Mouse (Mus musculus): ENCODE measurements at regions not wholly inside any gene's neighbourhood (a gene's known extent, or its start where the extent isn't known, plus 50 kb on each side); places are given as distances from the start of the nearest gene placed in this dataset.

GRCm38 (mm10) chr7:83369191-83369590, 215.5 kb upstream of the Tmc3 start:
- 83% methylated on average over 3 of the region's 3 CpGs for WGBS
- H3K4me1 ChIP-seq (ENCODE audit: insufficient read depth) = no peaks in the 10 kb centered on the region
- no peaks in the 10 kb centered on the region for H3K36me3 ChIP-seq (ENCODE audit: insufficient read depth)
- no peak overlapping the region for H3K9ac ChIP-seq
- H3K27me3 ChIP-seq (ENCODE audit: insufficient read depth, low read length) = no peaks in the 10 kb centered on the region
- H3K4me2 ChIP-seq (ENCODE audit: low read depth) = no peak overlapping the region
- H3K9me3 ChIP-seq (ENCODE audit: low read length) = no peaks in the 10 kb centered on the region
- no peak overlapping the region for H3K27ac ChIP-seq (ENCODE audit: low read depth, low read length)
- DNase-seq = no peak
- H3K4me3 ChIP-seq (ENCODE audit: low read depth, low read length) = no peak overlapping the region
- ATAC-seq = no peak
- TF ChIP-seq CTCF (IDR thresholded peaks at IDR 0.05; ENCODE audit: low read depth) = no peak

DNA sequence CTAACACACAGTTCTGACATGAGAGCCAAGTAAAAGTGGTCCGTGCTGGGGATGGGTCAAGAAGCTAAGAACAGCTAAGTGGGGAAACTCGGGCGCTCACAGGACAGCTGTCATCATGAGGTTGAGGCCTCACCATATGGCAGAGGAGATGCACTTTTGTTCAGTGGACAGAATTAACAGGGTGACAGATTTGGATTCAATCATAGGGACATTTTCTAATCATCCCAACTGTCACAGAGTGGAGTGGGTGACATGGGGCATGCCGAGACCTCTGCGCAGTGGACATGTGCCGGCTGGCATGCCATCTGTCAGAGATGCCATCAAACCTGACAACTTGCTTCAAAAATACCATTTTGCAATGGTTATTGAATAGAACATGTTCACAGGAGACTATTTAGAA, 215.1 kb upstream of the Tmc3 start:
- WGBS = 74% methylated on average over 6 of the region's 6 CpGs
- H3K4me1 ChIP-seq (ENCODE audit: insufficient read depth) = no peaks in the 10 kb centered on the region
- ATAC-seq (no peak), DNase-seq (no peak)
- no peak for TF ChIP-seq CTCF (IDR thresholded peaks at IDR 0.05; ENCODE audit: low read depth)
- no peaks in the 10 kb centered on the region for H3K36me3 ChIP-seq (ENCODE audit: insufficient read depth)
- H3K27ac ChIP-seq (ENCODE audit: low read depth, low read length) = no peak overlapping the region
- H3K9me3 ChIP-seq (ENCODE audit: low read length) = no peaks in the 10 kb centered on the region
- no peak overlapping the region for H3K4me2 ChIP-seq (ENCODE audit: low read depth)
- no peak overlapping the region for H3K9ac ChIP-seq
- H3K4me3 ChIP-seq (ENCODE audit: low read depth, low read length) = no peak overlapping the region
- no peaks in the 10 kb centered on the region for H3K27me3 ChIP-seq (ENCODE audit: insufficient read depth, low read length)

DNA sequence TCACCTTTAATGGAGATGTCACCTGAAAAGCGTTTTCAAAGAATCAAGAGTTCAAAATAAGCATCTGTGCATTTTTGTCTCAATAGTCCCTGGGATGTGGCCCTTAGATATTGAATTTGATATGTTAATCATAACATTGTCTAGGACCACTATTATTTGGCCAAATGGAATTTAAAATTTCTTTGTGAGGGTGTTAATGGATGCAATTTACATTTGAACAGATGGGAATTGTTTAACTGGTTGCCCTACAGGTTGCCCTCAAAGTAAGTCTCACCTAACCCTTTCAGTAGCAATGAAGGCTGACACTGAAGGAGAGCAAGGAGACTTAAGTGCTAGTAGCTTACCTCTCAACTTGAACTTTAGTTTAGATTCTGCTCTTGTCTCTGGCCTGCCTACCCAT, 207.9 kb upstream of the Tmc3 start:
- Histone ChIP-seq H3K27ac (ENCODE audit: low read depth, low read length) (no peak overlapping the region), H3K9me3 (ENCODE audit: low read length) (no peaks in the 10 kb centered on the region), H3K4me3 (ENCODE audit: low read depth, low read length) (no peak overlapping the region), H3K4me2 (ENCODE audit: low read depth) (no peak overlapping the region), H3K4me1 (ENCODE audit: insufficient read depth) (no peaks in the 10 kb centered on the region), H3K9ac (no peak overlapping the region), H3K27me3 (ENCODE audit: insufficient read depth, low read length) (no peaks in the 10 kb centered on the region), H3K36me3 (ENCODE audit: insufficient read depth) (no peaks in the 10 kb centered on the region)
- no peak for TF ChIP-seq CTCF (IDR thresholded peaks at IDR 0.05; ENCODE audit: low read depth)
- no peak for DNase-seq
- 74% methylated on average over 1 of the region's 1 CpGs for WGBS
- no peak for ATAC-seq

DNA sequence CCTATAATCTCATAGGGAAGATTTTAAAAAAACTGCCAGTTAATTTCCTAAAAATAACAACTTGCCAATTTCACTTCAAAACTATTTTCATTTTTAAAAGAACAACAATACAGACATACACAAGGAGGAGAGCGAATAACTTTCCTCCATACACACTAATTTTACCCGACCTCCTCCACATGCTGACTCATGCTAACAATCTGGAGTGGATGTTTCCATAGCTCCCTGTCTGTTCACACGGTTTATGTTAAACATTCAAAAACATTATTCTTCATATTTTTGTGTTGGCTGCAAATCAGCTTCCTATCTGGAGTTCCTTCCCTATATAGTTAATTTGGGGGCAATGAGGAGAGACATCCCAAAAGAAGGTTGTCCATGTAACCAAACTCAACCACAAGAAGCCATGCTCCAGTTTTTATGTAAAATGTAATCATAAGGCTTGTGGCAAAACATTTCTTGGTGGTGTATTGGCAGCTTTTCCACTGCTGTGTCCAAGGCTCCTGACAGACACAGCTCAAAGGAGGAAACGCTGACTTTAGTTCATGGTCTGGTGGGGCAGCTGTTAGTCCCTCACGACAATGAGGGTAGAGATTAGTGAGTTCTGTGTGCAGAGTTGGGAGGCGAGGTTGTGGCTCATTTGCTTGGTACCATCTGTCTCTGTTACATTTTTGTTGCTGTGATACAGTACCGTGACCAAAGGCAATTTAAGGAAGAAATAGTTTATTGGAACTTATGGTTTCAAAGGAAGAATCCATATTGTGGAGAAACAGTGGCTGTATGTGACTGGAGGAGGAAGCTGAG, 203.1 kb upstream of the Tmc3 start:
- no peaks in the 10 kb centered on the region for H3K9me3 ChIP-seq (ENCODE audit: low read length)
- H3K27ac ChIP-seq (ENCODE audit: low read depth, low read length) = no peak overlapping the region
- no peaks in the 10 kb centered on the region for H3K36me3 ChIP-seq (ENCODE audit: insufficient read depth)
- no peak overlapping the region for H3K9ac ChIP-seq
- WGBS = 54% methylated on average over 7 of the region's 7 CpGs
- no peak overlapping the region for H3K4me2 ChIP-seq (ENCODE audit: low read depth)
- DNase-seq = no peak
- no peak for TF ChIP-seq CTCF (IDR thresholded peaks at IDR 0.05; ENCODE audit: low read depth)
- no peak for ATAC-seq
- no peaks in the 10 kb centered on the region for H3K27me3 ChIP-seq (ENCODE audit: insufficient read depth, low read length)
- H3K4me3 ChIP-seq (ENCODE audit: low read depth, low read length) = no peak overlapping the region
- no peaks in the 10 kb centered on the region; the same call in 1 of the 2 replicates for H3K4me1 ChIP-seq (ENCODE audit: insufficient read depth)

DNA sequence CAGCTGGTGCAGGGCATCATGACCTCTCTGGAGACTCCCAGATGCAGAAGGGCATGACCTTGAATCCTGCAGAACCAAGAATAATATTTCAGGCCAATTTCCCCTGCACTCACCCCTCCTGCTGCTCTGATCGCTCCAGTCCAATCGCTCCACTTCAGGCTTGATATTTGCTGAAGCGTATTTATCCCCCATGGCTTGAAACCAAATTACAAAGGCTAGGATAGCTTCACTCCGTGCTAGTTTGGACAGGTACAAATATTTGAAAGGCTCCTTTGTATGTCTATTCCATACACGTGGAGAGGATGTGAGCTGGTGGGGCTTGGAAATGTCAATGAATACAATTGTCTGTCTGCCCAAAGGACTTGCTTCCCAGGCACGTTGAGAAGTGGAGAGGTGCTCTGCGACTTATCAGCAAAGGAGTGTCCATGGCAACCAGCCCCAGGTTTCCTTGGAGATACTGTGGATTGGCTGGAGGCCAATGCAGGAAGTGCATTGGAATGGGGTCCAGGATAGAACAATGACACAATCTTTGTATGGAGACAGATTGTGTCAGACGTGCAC, 201.8 kb upstream of the Tmc3 start:
- DNase-seq (peak; percentile 88), ATAC-seq (peak; percentile 97)
- H3K4me1 ChIP-seq (ENCODE audit: insufficient read depth) = no peaks in the 10 kb centered on the region; the same call in 1 of the 2 replicates
- 4% methylated on average over 8 of the region's 8 CpGs for WGBS
- no peaks in the 10 kb centered on the region for H3K36me3 ChIP-seq (ENCODE audit: insufficient read depth)
- TF ChIP-seq CTCF (IDR thresholded peaks at IDR 0.05; ENCODE audit: low read depth) = no peak
- no peaks in the 10 kb centered on the region for H3K9me3 ChIP-seq (ENCODE audit: low read length)
- no peak overlapping the region for H3K9ac ChIP-seq
- peak overlapping the region; percentile 58 for H3K27ac ChIP-seq (ENCODE audit: low read depth, low read length)
- peak overlapping the region; percentile 21 for H3K4me2 ChIP-seq (ENCODE audit: low read depth)
- H3K4me3 ChIP-seq (ENCODE audit: low read depth, low read length) = 0 out of 2 replicates have a peak overlapping the region, but pooled peaks have one; percentile 1
- H3K27me3 ChIP-seq (ENCODE audit: insufficient read depth, low read length) = no peaks in the 10 kb centered on the region

GRCm38 (mm10) chr7:83391388-83391787, 193.3 kb upstream of the Tmc3 start:
- Histone ChIP-seq H3K9ac (no peak overlapping the region), H3K27ac (ENCODE audit: low read depth, low read length) (no peak overlapping the region), H3K4me3 (ENCODE audit: low read depth, low read length) (no peak overlapping the region), H3K36me3 (ENCODE audit: insufficient read depth) (no peaks in the 10 kb centered on the region), H3K4me1 (ENCODE audit: insufficient read depth) (no peaks in the 10 kb centered on the region), H3K4me2 (ENCODE audit: low read depth) (no peak overlapping the region), H3K9me3 (ENCODE audit: low read length) (no peaks in the 10 kb centered on the region), H3K27me3 (ENCODE audit: insufficient read depth, low read length) (no peaks in the 10 kb centered on the region)
- WGBS = 88% methylated on average over 5 of the region's 5 CpGs
- DNase-seq = no peak
- TF ChIP-seq CTCF (IDR thresholded peaks at IDR 0.05; ENCODE audit: low read depth) = no peak
- ATAC-seq = no peak

DNA sequence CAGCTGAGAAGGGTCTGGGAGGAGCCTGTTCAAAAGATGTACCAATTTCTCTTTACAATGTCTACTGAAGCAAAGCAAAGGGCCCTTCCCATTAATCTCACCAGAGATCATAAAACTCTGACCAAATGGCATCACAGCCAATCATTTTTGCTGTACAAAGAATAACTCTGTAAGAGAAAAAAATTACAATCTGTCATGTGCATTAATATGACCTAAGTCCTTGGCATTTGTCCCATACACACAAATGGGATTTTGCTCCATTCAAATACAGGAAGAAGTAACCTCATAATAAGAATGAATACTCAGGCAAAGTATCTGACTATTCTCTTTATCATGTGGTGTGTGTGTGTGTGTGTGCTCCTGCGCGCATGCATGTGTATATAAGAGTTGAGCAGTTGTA, 192.5 kb upstream of the Tmc3 start:
- Histone ChIP-seq H3K9me3 (ENCODE audit: low read length) (no peaks in the 10 kb centered on the region), H3K36me3 (ENCODE audit: insufficient read depth) (no peaks in the 10 kb centered on the region), H3K27ac (ENCODE audit: low read depth, low read length) (no peak overlapping the region), H3K4me2 (ENCODE audit: low read depth) (no peak overlapping the region), H3K4me1 (ENCODE audit: insufficient read depth) (no peaks in the 10 kb centered on the region), H3K27me3 (ENCODE audit: insufficient read depth, low read length) (no peaks in the 10 kb centered on the region), H3K9ac (no peak overlapping the region), H3K4me3 (ENCODE audit: low read depth, low read length) (no peak overlapping the region)
- WGBS = 95% methylated on average over 2 of the region's 2 CpGs
- ATAC-seq = no peak
- no peak for DNase-seq
- no peak for TF ChIP-seq CTCF (IDR thresholded peaks at IDR 0.05; ENCODE audit: low read depth)
